Mouse (Mus musculus) adrenal gland, postnatal 25 days (tissue): ENCODE measurements around the gene Pcsk4. TPM values are rescaled to one million over a fixed set of nuclear protein-coding genes. Genes with fewer than 3 reads are reported as not detected.

Source experiments
- microRNA-seq, 2 experiments: library from miRNA; unstranded; fragments of <30 nt; microRNA quantifications; one replicate each; pipeline ENCODE4 v1.2.0; 2021
- total RNA-seq: library from RNA; stranded (reverse); gene quantifications from 2 replicates; pipeline ENCODE4 v1.2.3, GENCODE M21; 2021

Gene Pcsk4
- total RNA-seq, 1 experiment from 2014 or later: 3.0 TPM

Small RNA genes within 50 kb of the gene (microRNA-seq; reads per million reads assigned to microRNA genes)
- gene Mir6911: 0 to 0.34 reads per million in 2 experiments

Other genes with a start within 250 kb of the Pcsk4 start
- gene Sbno2, start 223.9 kb downstream of the Pcsk4 start, total RNA-seq: 66.1 and 73.2 TPM in 2 replicates
- gene Stk11, start 213.7 kb downstream of the Pcsk4 start, total RNA-seq: 154 TPM in 2 replicates
- gene Atp5d, start 190.9 kb downstream of the Pcsk4 start, total RNA-seq: 460 and 592 TPM in 2 replicates
- 45.4 and 67.9 TPM in 2 replicates for gene Cbarp, start 188.7 kb downstream of the Pcsk4 start, total RNA-seq
- 74.1 and 97.4 TPM in 2 replicates for gene Midn, start 181.2 kb downstream of the Pcsk4 start, total RNA-seq
- gene Cirbp, start 163.5 kb downstream of the Pcsk4 start, total RNA-seq: 49.9 and 142 TPM in 2 replicates
- gene 1600002K03Rik, start 156.6 kb downstream of the Pcsk4 start, total RNA-seq: 15.6 and 16.7 TPM in 2 replicates
- gene Efna2, start 150.0 kb downstream of the Pcsk4 start, total RNA-seq: 2.7 and 5.2 TPM in 2 replicates
- 23.4 and 37.9 TPM in 2 replicates for gene Mum1, start 103.1 kb downstream of the Pcsk4 start, total RNA-seq
- gene Ndufs7, start 80.4 kb downstream of the Pcsk4 start, total RNA-seq: 238 and 243 TPM in 2 replicates
- 326 and 398 TPM in 2 replicates for gene Gamt, start 68.5 kb downstream of the Pcsk4 start, total RNA-seq
- gene Dazap1, start 68.0 kb downstream of the Pcsk4 start, total RNA-seq: 111 and 117 TPM in 2 replicates
- gene Rps15, start 37.0 kb downstream of the Pcsk4 start, total RNA-seq: 1,145 and 1,195 TPM in 2 replicates
- 1.4 and 3.2 TPM in 2 replicates for gene Apc2, start 33.5 kb downstream of the Pcsk4 start, total RNA-seq
- 31.7 and 33.5 TPM in 2 replicates for gene 2310011J03Rik, start 9.0 kb downstream of the Pcsk4 start, total RNA-seq
- gene Reep6, start 455 bp upstream of the Pcsk4 start, total RNA-seq: 8.0 and 12.8 TPM in 2 replicates
- gene Adamtsl5, start 18.9 kb upstream of the Pcsk4 start, total RNA-seq: 8.9 and 10.4 TPM in 2 replicates
- gene Plk5, start 27.0 kb upstream of the Pcsk4 start, total RNA-seq: 0.15 TPM in 1 of 2 replicates, not detected in the other
- gene Mex3d, start 58.2 kb upstream of the Pcsk4 start, total RNA-seq: 18.3 and 21.7 TPM in 2 replicates
- gene Mbd3, start 70.1 kb upstream of the Pcsk4 start, total RNA-seq: 127 and 139 TPM in 2 replicates
- gene Uqcr11, start 77.3 kb upstream of the Pcsk4 start, total RNA-seq: 728 and 779 TPM in 2 replicates
- 63.1 and 84.1 TPM in 2 replicates for gene Tcf3, start 104.1 kb upstream of the Pcsk4 start, total RNA-seq
- gene Onecut3, start 165.3 kb upstream of the Pcsk4 start, total RNA-seq: not detected in 2 replicates
- gene Atp8b3, start 209.6 kb upstream of the Pcsk4 start, total RNA-seq: 0.29 and 0.64 TPM in 2 replicates
- 57.4 and 63.5 TPM in 2 replicates for gene Rexo1, start 232.1 kb upstream of the Pcsk4 start, total RNA-seq
- 9.6 and 14.8 TPM in 2 replicates for gene Klf16, start 247.8 kb upstream of the Pcsk4 start, total RNA-seq